Comparison of ENCODE assay signal across 20 mouse cellular contexts in genomic region chr6:7424731-7425130, GRCm38 (mm10).
DNase-seq lines count a peak whose midpoint lies in the region; TF ChIP-seq lines count a peak whose summit lies in the region.
"Had no signal": no experiment of that assay in that cellular context is flagged by ENCODE, and none has a peak within 500 bp of the region (broad histone marks: within the 10 kb centered on the region; RNA-seq: fewer than 3 reads in every experiment).

No protein-coding gene starts in this region.

- no peak for TF ChIP-seq CTCF in testis, adult 2 months (IDR thresholded peaks at IDR 0.05; ENCODE audit: control insufficient read depth, insufficient read depth, insufficient replicate concordance, low read depth, low read length)

- no peak for DNase-seq in testis, postnatal 14 days (ENCODE audit: low spot score)
- DNase-seq in R1 (ENCODE audit: low read depth, low spot score) = peak; percentile 67
- DNase-seq in mesoderm, embryonic 11.5 days (ENCODE audit: low read depth, low spot score) = peak; percentile 9
- no peak for DNase-seq in kidney, postnatal 14 days
- DNase-seq in urinary bladder, postnatal 4 days (ENCODE audit: low spot score in 2 of 2) = no peak
- DNase-seq: adrenal gland, adult 8-10 months; adrenal gland, postnatal 14 days; adrenal gland, postnatal 36 days; cerebellum, adult 11-12 months; cerebellum, adult 2 months; cerebellum, adult 9-10 months; cerebellum, postnatal 10 days; cerebellum, postnatal 25 days; forebrain, postnatal 0 days had no signal

- no peak for TF ChIP-seq POLR2A in testis, adult 2 months (IDR thresholded peaks at IDR 0.05; ENCODE audit: control insufficient read depth, low read depth, low read length)

- H3K36me3 ChIP-seq in testis, adult 2 months (ENCODE audit: control insufficient read depth, insufficient read depth, low read length) = no peaks in the 10 kb centered on the region
- H3K36me3 ChIP-seq: embryonic facial prominence, embryonic 10.5 days; embryonic facial prominence, embryonic 12.5 days; forebrain, embryonic 15.5 days; G1E had no signal

- H3K27me3 ChIP-seq in testis, adult 2 months (ENCODE audit: control insufficient read depth, insufficient read depth, low read length) = no peaks in the 10 kb centered on the region
- H3K27me3 ChIP-seq: embryonic facial prominence, embryonic 12.5 days; forebrain, embryonic 13.5 days; forebrain, embryonic 15.5 days had no signal

- peak overlapping the region; percentile 29; the same call in 1 of the 2 replicates for H3K4me3 ChIP-seq in testis, adult 2 months (ENCODE audit: control insufficient read depth, low read depth, low read length)
- H3K4me3 ChIP-seq: embryonic facial prominence, embryonic 10.5 days; embryonic facial prominence, embryonic 12.5 days; forebrain, embryonic 13.5 days; forebrain, embryonic 15.5 days had no signal

- no peaks in the 10 kb centered on the region for H3K4me1 ChIP-seq in testis, adult 2 months (ENCODE audit: control insufficient read depth, insufficient read depth, low read length)
- H3K4me1 ChIP-seq: embryonic facial prominence, embryonic 10.5 days; embryonic facial prominence, embryonic 12.5 days; forebrain, embryonic 13.5 days; forebrain, embryonic 15.5 days had no signal

- no peak overlapping the region for H3K27ac ChIP-seq in testis, adult 2 months (ENCODE audit: control insufficient read depth, insufficient read depth, low read depth, low read length)
- H3K27ac ChIP-seq: embryonic facial prominence, embryonic 10.5 days; embryonic facial prominence, embryonic 12.5 days; forebrain, embryonic 13.5 days; forebrain, embryonic 15.5 days had no signal

Comparison
In these comparisons a context has a peak if more than half of its experiments do, and no peak if none do; other contexts are left out.
1. DNase-seq: peak in R1 (single experiment) and mesoderm, embryonic 11.5 days (single experiment); none in testis, postnatal 14 days (single experiment), kidney, postnatal 14 days (single experiment) and urinary bladder, postnatal 4 days (0 of 2).